In genomic region chr16:33842081-33842880, GRCm38 (mm10) we compare ENCODE assay signal across 18 mouse cellular contexts. TPM values are rescaled to one million over a fixed set of nuclear protein-coding genes. Genes with fewer than 3 reads are reported as not detected.
DNase-seq lines count a peak whose midpoint lies in the region; ATAC-seq lines count a peak whose summit lies in the region.
"Had no signal": no experiment of that assay in that cellular context is flagged by ENCODE, and none has a peak within 500 bp of the region (broad histone marks: within the 10 kb centered on the region; RNA-seq: fewer than 3 reads in every experiment).

No protein-coding gene starts in this region.

- DNase-seq in cerebellum, postnatal 10 days, result peak; percentile 43 to 54
- DNase-seq in cerebellum, adult 8-10 months, result no peak
- DNase-seq in kidney, adult 11 months, result no peak
- DNase-seq in brain, adult 2 months (ENCODE audit: low read depth, low spot score), result peak; percentile 53
- peak; percentile 26 for DNase-seq in embryonic facial prominence, embryonic 10.5 days (ENCODE audit: low spot score)
- DNase-seq in gastrocnemius, postnatal 25 days, result no peak
- DNase-seq: B cell, adult 2 months; liver, embryonic 13.5 days; right cerebral cortex, postnatal 4 days had no signal

- WGBS in kidney, embryonic 16.5 days, result 67% methylated on average over 12 of the region's 12 CpGs
- 55% methylated on average over 12 of the region's 12 CpGs for WGBS in embryonic facial prominence, embryonic 10.5 days

- H3K36me3 ChIP-seq in kidney, embryonic 16.5 days (ENCODE audit: insufficient read depth, low read length), result peaks cover 4% of the 10 kb centered on the region; the same call in 1 of the 2 replicates
- H3K36me3 ChIP-seq in embryonic facial prominence, embryonic 10.5 days (replicated peaks), result peaks cover 30% of the 10 kb centered on the region
- H3K36me3 ChIP-seq: hindbrain, embryonic 12.5 days; midbrain, embryonic 13.5 days; neural tube, embryonic 15.5 days had no signal

- no peak overlapping the region for H3K9ac ChIP-seq in kidney, embryonic 16.5 days (replicated peaks; ENCODE audit: low read length)
- H3K9ac ChIP-seq: embryonic facial prominence, embryonic 15.5 days; hindbrain, embryonic 12.5 days; kidney, embryonic 15.5 days; liver, embryonic 13.5 days; midbrain, embryonic 13.5 days; neural tube, embryonic 15.5 days had no signal

- H3K27ac ChIP-seq in kidney, embryonic 16.5 days (ENCODE audit: low read length), result 0 out of 2 replicates have a peak overlapping the region, but pooled peaks have one; percentile 12
- no peak overlapping the region; the same call in 1 of the 2 replicates for H3K27ac ChIP-seq in embryonic facial prominence, embryonic 10.5 days (replicated peaks)
- H3K27ac ChIP-seq: embryonic facial prominence, embryonic 15.5 days; hindbrain, embryonic 12.5 days; kidney, embryonic 15.5 days; left cerebral cortex, adult 2 months; liver, embryonic 13.5 days; midbrain, embryonic 13.5 days; neural tube, embryonic 15.5 days had no signal

- no peak for ATAC-seq in kidney, embryonic 16.5 days (ENCODE audit: low FRiP score, low TSS enrichment)
- ATAC-seq: inflammation-experienced regulatory T-cells, adult 6 months; midbrain, embryonic 13.5 days had no signal

- no peak overlapping the region for H3K4me3 ChIP-seq in kidney, embryonic 16.5 days (ENCODE audit: low read length)
- no peak overlapping the region for H3K4me3 ChIP-seq in embryonic facial prominence, embryonic 10.5 days
- H3K4me3 ChIP-seq: embryonic facial prominence, embryonic 15.5 days; hindbrain, embryonic 12.5 days; kidney, embryonic 15.5 days; left cerebral cortex, adult 2 months; liver, embryonic 13.5 days; midbrain, embryonic 13.5 days; myocyte; neural tube, embryonic 15.5 days had no signal

- peaks cover 14% of the 10 kb centered on the region; the same call in 1 of the 2 replicates for H3K4me1 ChIP-seq in kidney, embryonic 16.5 days (ENCODE audit: insufficient read depth, low read length)
- peaks cover 28% of the 10 kb centered on the region for H3K4me1 ChIP-seq in embryonic facial prominence, embryonic 10.5 days
- H3K4me1 ChIP-seq: hindbrain, embryonic 12.5 days; neural tube, embryonic 15.5 days had no signal

- peaks cover 3% of the 10 kb centered on the region; the same call in 1 of the 2 replicates for H3K9me3 ChIP-seq in kidney, embryonic 16.5 days (ENCODE audit: low read length)
- peaks cover 6% of the 10 kb centered on the region; the same call in 1 of the 2 replicates for H3K9me3 ChIP-seq in embryonic facial prominence, embryonic 10.5 days
- H3K9me3 ChIP-seq: embryonic facial prominence, embryonic 15.5 days; hindbrain, embryonic 12.5 days; kidney, embryonic 15.5 days; liver, embryonic 13.5 days; midbrain, embryonic 13.5 days; neural tube, embryonic 15.5 days had no signal

- H3K4me2 ChIP-seq in kidney, embryonic 16.5 days (replicated peaks; ENCODE audit: low read depth, low read length), result no peak overlapping the region
- H3K4me2 ChIP-seq: embryonic facial prominence, embryonic 15.5 days; hindbrain, embryonic 12.5 days; kidney, embryonic 15.5 days; liver, embryonic 13.5 days; midbrain, embryonic 13.5 days; neural tube, embryonic 15.5 days had no signal

- no peaks in the 10 kb centered on the region for H3K27me3 ChIP-seq in kidney, embryonic 16.5 days (ENCODE audit: insufficient read depth, low read length)
- H3K27me3 ChIP-seq in embryonic facial prominence, embryonic 10.5 days (replicated peaks; ENCODE audit: low read depth, poor library complexity, severe bottlenecking), result no peaks in the 10 kb centered on the region
- H3K27me3 ChIP-seq: embryonic facial prominence, embryonic 15.5 days; hindbrain, embryonic 12.5 days; kidney, embryonic 15.5 days; liver, embryonic 13.5 days; neural tube, embryonic 15.5 days had no signal

RNA-seq across cellular contexts. Expression of gene Itgb5, which starts 12.8 kb away (rescaled TPM):
- 14.1 and 16.8 TPM in 2 replicates for polyA plus RNA-seq in kidney, embryonic 16.5 days (2015; fragmentation: Nextera tagmentation; extraction: Ambion mirVana)
- 62.1 and 64.1 TPM in 2 replicates for polyA plus RNA-seq in embryonic facial prominence, embryonic 10.5 days (2016; fragmentation: Nextera tagmentation; extraction: Ambion mirVana)
- 10 to 100 TPM; 44.4 to 45.9 TPM for total RNA-seq in gastrocnemius, postnatal 25 days (2021)

RNA-seq across cellular contexts. Expression of gene Muc13, which starts 48.4 kb away (rescaled TPM):
- polyA plus RNA-seq in kidney, embryonic 16.5 days (2015; fragmentation: Nextera tagmentation; extraction: Ambion mirVana), result 0.06 TPM in 1 of 2 replicates, not detected in the other
- polyA plus RNA-seq in embryonic facial prominence, embryonic 10.5 days (2016; fragmentation: Nextera tagmentation; extraction: Ambion mirVana), result 0.10 and 0.14 TPM in 2 replicates
- total RNA-seq in gastrocnemius, postnatal 25 days (2021), result not detected
- polyA plus RNA-seq: neural tube, embryonic 15.5 days had no signal

Comparison
In these comparisons a context has a peak if more than half of its experiments do, and no peak if none do; other contexts are left out.
1. DNase-seq: peak in cerebellum, postnatal 10 days (2 of 2), brain, adult 2 months (single experiment) and embryonic facial prominence, embryonic 10.5 days (single experiment); none in cerebellum, adult 8-10 months (single experiment), kidney, adult 11 months (single experiment) and gastrocnemius, postnatal 25 days (single experiment).